Mouse (Mus musculus) hindbrain, postnatal 0 days (tissue): ENCODE measurements at regions not wholly inside any gene's neighbourhood (a gene's known extent, or its start where the extent isn't known, plus 50 kb on each side); places are given as distances from the start of the nearest gene placed in this dataset.

Source experiments
- ATAC-seq: fragments of 200-750 bp; cut with Nextera tagmentation; 2 replicates; pipeline ENCODE4 v1.8.0; 2017; ENCODE audit warnings: mild to moderate bottlenecking, moderate TSS enrichment, moderate library complexity
- DNase-seq: peaks from one replicate; pipeline ENCODE4 v3.0.0-alpha.2; 2015; ENCODE audit warnings: low spot score
- H3K27ac ChIP-seq: fragments of 300-500 bp; sonication (generic); 2 replicates; pipeline ENCODE4 v1.5.1; 2014; ENCODE audit warnings: mild to moderate bottlenecking
- H3K27me3 ChIP-seq: fragments of 300-500 bp; sonication (generic); 2 replicates; pipeline ENCODE4 v1.6.1; 2014; ENCODE audit warnings: low read length, mixed read lengths; ENCODE audit not compliant: insufficient read depth
- H3K36me3 ChIP-seq: fragments of 300-500 bp; sonication (generic); 2 replicates; pipeline ENCODE4 v1.6.1; 2014; ENCODE audit warnings: low read length, mixed read lengths; ENCODE audit not compliant: insufficient read depth
- H3K4me1 ChIP-seq: fragments of 300-500 bp; sonication (generic); 2 replicates; pipeline ENCODE4 v1.6.1; 2014; ENCODE audit warnings: antibody characterized with exemption, low read length, mixed read lengths; ENCODE audit not compliant: insufficient read depth
- H3K4me2 ChIP-seq: fragments of 300-500 bp; sonication (generic); 2 replicates; pipeline ENCODE4 v1.6.1; 2014; ENCODE audit warnings: low read depth, mild to moderate bottlenecking, low read length, moderate library complexity, mixed read lengths
- H3K4me3 ChIP-seq: fragments of 300-500 bp; sonication (generic); 2 replicates; pipeline ENCODE4 v1.5.1; 2014; ENCODE audit warnings: low read length
- H3K9ac ChIP-seq: fragments of 300-500 bp; sonication (generic); replicated peaks from 2 replicates; pipeline ENCODE4 v1.6.1; 2014; ENCODE audit warnings: mild to moderate bottlenecking, low read length, moderate library complexity, mixed read lengths
- H3K9me3 ChIP-seq: fragments of 300-500 bp; sonication (generic); 2 replicates; pipeline ENCODE4 v1.6.1; 2016; ENCODE audit warnings: low read length, mixed read lengths
- CTCF ChIP-seq: IDR thresholded peaks from 2 replicates; pipeline ENCODE4 v1.5.1; 2016; ENCODE audit warnings: antibody characterized with exemption, control low read depth, low read depth
- WGBS: fragments of 180-500 bp; shearing (Covaris S2); extraction: QIAGEN DNeasy Blood & Tissue Kit; methylation state at CpG from one replicate; pipeline ENCODE4 v1.1.7; 2014; 5-methylcytosine and 5-hydroxymethylcytosine counted together

GRCm38 (mm10) chr8:18388353-18388752, 589.7 kb downstream of the Defb40 start:
- Histone ChIP-seq H3K4me2 (no peak overlapping the region), H3K9me3 (no peaks in the 10 kb centered on the region), H3K36me3 (no peaks in the 10 kb centered on the region), H3K27ac (no peak overlapping the region), H3K27me3 (no peaks in the 10 kb centered on the region), H3K4me1 (no peaks in the 10 kb centered on the region), H3K4me3 (no peak overlapping the region), H3K9ac (no peak overlapping the region)
- DNase-seq (peak; percentile 81), ATAC-seq (peak; percentile 59; the same call in 1 of the 2 replicates)
- TF ChIP-seq CTCF: peak; percentile 82
- 5% methylated on average over 5 of the region's 5 CpGs for WGBS

- Histone ChIP-seq H3K27me3 (no peaks in the 10 kb centered on the region), H3K27ac (no peak overlapping the region), H3K4me2 (no peak overlapping the region), H3K4me1 (no peaks in the 10 kb centered on the region), H3K36me3 (no peaks in the 10 kb centered on the region), H3K9ac (no peak overlapping the region), H3K9me3 (no peaks in the 10 kb centered on the region), H3K4me3 (no peak overlapping the region)
- WGBS: 18% methylated on average over 3 of the region's 3 CpGs
- ATAC-seq: no peak; the same call in 1 of the 2 replicates
- peak; percentile 14 for DNase-seq
- TF ChIP-seq CTCF: no peak
Observed at GRCm38 (mm10) chr8:18381615-18382178, 596.4 kb downstream of the Defb40 start.

GRCm38 (mm10) chr8:18348716-18349115, 629.3 kb downstream of the Defb40 start:
- DNase-seq (no peak), ATAC-seq (no peak)
- Histone ChIP-seq H3K36me3 (no peaks in the 10 kb centered on the region), H3K9ac (no peak overlapping the region), H3K27ac (no peak overlapping the region), H3K9me3 (no peaks in the 10 kb centered on the region), H3K4me2 (no peak overlapping the region), H3K4me1 (no peaks in the 10 kb centered on the region), H3K4me3 (no peak overlapping the region), H3K27me3 (no peaks in the 10 kb centered on the region)
- no peak for TF ChIP-seq CTCF
- WGBS: 85% methylated on average over 4 of the region's 4 CpGs

- WGBS: 64% methylated on average over 4 of the region's 4 CpGs
- DNase-seq: no peak
Observed at GRCm38 (mm10) chr8:18346248-18346647, 631.8 kb downstream of the Defb40 start.

GRCm38 (mm10) chr8:18345322-18345721, 632.7 kb downstream of the Defb40 start:
- Histone ChIP-seq H3K27ac (no peak overlapping the region), H3K27me3 (no peaks in the 10 kb centered on the region), H3K4me1 (no peaks in the 10 kb centered on the region), H3K9ac (no peak overlapping the region), H3K4me2 (no peak overlapping the region), H3K9me3 (no peaks in the 10 kb centered on the region), H3K4me3 (no peak overlapping the region), H3K36me3 (no peaks in the 10 kb centered on the region)
- peak; percentile 96 for TF ChIP-seq CTCF
- peak; percentile 87 for DNase-seq
- peak; percentile 83 for ATAC-seq
- WGBS: 20% methylated on average over 6 of the region's 6 CpGs

More at GRCm38 (mm10) chr8:18346248-18346647, 631.8 kb downstream of the Defb40 start:
- no peak for ATAC-seq
- H3K9me3 ChIP-seq: no peaks in the 10 kb centered on the region
- H3K9ac ChIP-seq: no peak overlapping the region
- no peak for TF ChIP-seq CTCF
- H3K4me3 ChIP-seq: no peak overlapping the region
- H3K4me1 ChIP-seq: no peaks in the 10 kb centered on the region
- no peak overlapping the region for H3K27ac ChIP-seq
- no peaks in the 10 kb centered on the region for H3K36me3 ChIP-seq
- H3K4me2 ChIP-seq: no peak overlapping the region
- no peaks in the 10 kb centered on the region for H3K27me3 ChIP-seq

GRCm38 (mm10) chr8:18344838-18345237, 633.2 kb downstream of the Defb40 start:
- no peaks in the 10 kb centered on the region for H3K4me1 ChIP-seq
- DNase-seq: no peak
- no peaks in the 10 kb centered on the region for H3K36me3 ChIP-seq
- H3K4me3 ChIP-seq: no peak overlapping the region
- no peaks in the 10 kb centered on the region for H3K27me3 ChIP-seq
- WGBS: 83% methylated on average over 5 of the region's 5 CpGs
- no peak overlapping the region for H3K9ac ChIP-seq
- H3K4me2 ChIP-seq: no peak overlapping the region
- no peak for ATAC-seq
- no peak overlapping the region for H3K27ac ChIP-seq
- TF ChIP-seq CTCF: no peak
- H3K9me3 ChIP-seq: no peaks in the 10 kb centered on the region

- no peaks in the 10 kb centered on the region for H3K9me3 ChIP-seq
- TF ChIP-seq CTCF: no peak
- 90% methylated on average over 1 of the region's 1 CpGs for WGBS
- H3K4me3 ChIP-seq: no peak overlapping the region
- no peak overlapping the region for H3K9ac ChIP-seq
- no peak overlapping the region for H3K27ac ChIP-seq
- H3K4me1 ChIP-seq: no peaks in the 10 kb centered on the region
- DNase-seq (no peak), ATAC-seq (no peak)
- no peaks in the 10 kb centered on the region for H3K36me3 ChIP-seq
- H3K27me3 ChIP-seq: no peaks in the 10 kb centered on the region
- H3K4me2 ChIP-seq: no peak overlapping the region
Observed at GRCm38 (mm10) chr8:18335576-18335975, 642.5 kb downstream of the Defb40 start.
